Mouse (Mus musculus) lung, postnatal 0 days (tissue): ENCODE measurements around the gene Gm20388. TPM values are rescaled to one million over a fixed set of nuclear protein-coding genes. Genes with fewer than 3 reads are reported as not detected.

Source experiments
- ATAC-seq: fragments of 200-750 bp; cut with Nextera tagmentation; 2 replicates; pipeline ENCODE4 v1.8.0; 2017; ENCODE audit warnings: moderate library complexity
- DNase-seq: peaks from one replicate; pipeline ENCODE4 v3.0.0-alpha.2; 2016; ENCODE audit warnings: low spot score
- H3K27ac ChIP-seq: fragments of 300-500 bp; sonication (generic); 2 replicates; pipeline ENCODE4 v1.5.1; 2014; ENCODE audit warnings: antibody characterized with exemption, mild to moderate bottlenecking, low read length, mixed read lengths
- H3K27me3 ChIP-seq: fragments of 300-500 bp; sonication (generic); replicated peaks from 2 replicates; pipeline ENCODE4 v1.6.1; 2014; ENCODE audit warnings: low read length, mixed read lengths; ENCODE audit not compliant: insufficient read depth
- H3K36me3 ChIP-seq: fragments of 300-500 bp; sonication (generic); 2 replicates; pipeline ENCODE4 v1.6.1; 2014; ENCODE audit warnings: low read length, mixed read lengths; ENCODE audit not compliant: insufficient read depth
- H3K4me1 ChIP-seq: fragments of 300-500 bp; sonication (generic); 2 replicates; pipeline ENCODE4 v1.6.1; 2014; ENCODE audit warnings: antibody characterized with exemption, low read depth, low read length, mixed read lengths; ENCODE audit not compliant: insufficient read depth
- H3K4me2 ChIP-seq: fragments of 300-500 bp; sonication (generic); replicated peaks from 2 replicates; pipeline ENCODE4 v1.6.1; 2014; ENCODE audit warnings: low read depth, mild to moderate bottlenecking, low read length, moderate library complexity, mixed read lengths
- H3K4me3 ChIP-seq: fragments of 300-500 bp; sonication (generic); 2 replicates; pipeline ENCODE4 v1.5.1; 2014; ENCODE audit warnings: low read depth, low read length
- H3K9ac ChIP-seq: fragments of 300-500 bp; sonication (generic); replicated peaks from 2 replicates; pipeline ENCODE4 v1.6.1; 2014; ENCODE audit warnings: low read depth, mild to moderate bottlenecking
- H3K9me3 ChIP-seq: fragments of 300-500 bp; sonication (generic); 2 replicates; pipeline ENCODE4 v1.6.1; 2016; ENCODE audit warnings: low read length, mixed read lengths
- CTCF ChIP-seq: IDR thresholded peaks from 2 replicates; pipeline ENCODE4 v1.5.1; 2016; ENCODE audit warnings: antibody characterized with exemption, mild to moderate bottlenecking
- EP300 ChIP-seq: IDR thresholded peaks from 2 replicates; pipeline ENCODE4 v1.6.1; 2016; ENCODE audit warnings: antibody characterized with exemption, mild to moderate bottlenecking, control low read depth
- WGBS: fragments of 180-500 bp; shearing (Covaris S2); extraction: QIAGEN DNeasy Blood & Tissue Kit; methylation state at CpG from one replicate; pipeline ENCODE4 v1.1.7; 2014; 5-methylcytosine and 5-hydroxymethylcytosine counted together
- polyA plus RNA-seq: library from polyadenylated mRNA; unstranded; fragments of >200 nt; fragmentation: Nextera tagmentation; extraction: Ambion mirVana; gene quantifications from 2 replicates; pipeline ENCODE4 v1.2.1, GENCODE M21; 2015

The Gm20388 gene
- polyA plus RNA-seq, 1 experiment from 2014 or later: not detected

DNA sequence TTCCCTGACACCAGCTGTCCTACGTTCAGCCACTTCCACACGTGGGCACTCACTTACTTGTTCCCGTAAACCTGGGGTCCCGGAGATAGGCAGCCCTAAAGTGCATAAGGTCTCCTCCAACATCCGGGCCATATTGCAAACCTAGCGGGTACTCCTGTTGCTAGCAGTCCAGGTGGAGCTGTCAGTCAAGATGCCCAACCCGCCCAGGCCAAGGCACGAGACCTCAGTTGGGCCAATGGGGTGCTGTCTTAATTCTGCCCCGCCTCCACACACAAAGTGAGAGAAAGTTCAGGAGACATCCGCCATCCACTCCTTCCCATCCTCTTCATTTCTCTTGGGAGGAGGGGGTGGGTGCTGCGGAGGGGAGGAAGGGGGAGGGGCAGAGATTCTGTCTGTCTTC lies 715.8 kb downstream of the Gm20388 start:
- no peaks in the 10 kb centered on the region for H3K4me1 ChIP-seq
- H3K36me3 ChIP-seq: no peaks in the 10 kb centered on the region
- H3K4me2 ChIP-seq: no peak overlapping the region
- H3K27me3 ChIP-seq: no peaks in the 10 kb centered on the region
- no peak overlapping the region for H3K4me3 ChIP-seq
- 71% methylated on average over 11 of the region's 11 CpGs for WGBS
- no peak for ATAC-seq
- no peak overlapping the region for H3K9ac ChIP-seq
- no peaks in the 10 kb centered on the region for H3K9me3 ChIP-seq
- H3K27ac ChIP-seq: no peak overlapping the region
- TF ChIP-seq EP300 (no peak), CTCF (no peak)
- no peak for DNase-seq

DNA sequence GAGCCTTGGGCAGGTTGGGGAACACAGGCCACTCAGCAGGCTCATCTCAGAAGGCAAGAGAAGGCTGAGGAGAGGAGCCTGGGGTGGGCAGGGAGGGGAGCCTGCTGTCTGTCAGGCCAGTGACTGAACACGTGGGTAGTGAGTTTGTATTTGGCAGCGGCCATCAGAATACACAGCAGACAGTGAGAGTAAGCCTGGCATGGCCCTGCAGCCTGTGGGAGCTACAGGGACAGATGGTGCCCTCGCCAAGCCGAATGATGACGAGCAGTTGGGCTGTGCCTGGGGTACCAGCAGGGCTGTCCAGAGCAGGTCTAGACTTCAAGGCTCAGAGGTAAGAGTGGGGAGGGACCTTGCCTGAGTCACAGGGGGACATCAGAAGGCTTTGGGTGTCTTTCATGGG lies 716.7 kb downstream of the Gm20388 start:
- 90% methylated on average over 5 of the region's 5 CpGs for WGBS
- ATAC-seq: no peak

DNA sequence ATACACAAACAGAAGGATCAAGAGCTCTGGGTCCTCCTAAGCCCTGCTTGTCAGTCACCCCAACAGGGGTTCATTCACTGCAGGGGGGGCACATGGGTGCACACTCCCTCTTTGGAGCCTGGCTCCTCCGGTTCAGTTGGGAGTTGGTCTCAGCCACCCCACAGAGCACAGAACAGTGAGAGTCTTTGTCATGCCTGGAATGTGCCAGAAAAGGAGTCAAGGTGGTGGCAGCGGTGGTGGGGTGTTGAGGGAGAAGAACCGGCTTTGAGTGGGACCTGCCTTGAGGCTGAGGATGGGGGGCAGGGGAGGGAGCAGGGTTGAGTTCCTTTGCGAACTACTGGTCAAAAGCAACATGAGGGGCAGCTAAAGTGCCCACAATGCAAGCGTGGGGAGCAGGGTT lies 719.4 kb downstream of the Gm20388 start:
- no peak overlapping the region for H3K27ac ChIP-seq
- H3K4me3 ChIP-seq: no peak overlapping the region
- H3K4me1 ChIP-seq: no peaks in the 10 kb centered on the region
- no peak overlapping the region for H3K9ac ChIP-seq
- ATAC-seq: no peak
- H3K9me3 ChIP-seq: no peaks in the 10 kb centered on the region
- no peak overlapping the region for H3K4me2 ChIP-seq
- H3K27me3 ChIP-seq: 0 out of 2 replicates have a peak, but pooled peaks cover 8% of the 10 kb centered on the region
- no peaks in the 10 kb centered on the region for H3K36me3 ChIP-seq
- DNase-seq: no peak
- TF ChIP-seq EP300 (no peak), CTCF (no peak)
- WGBS: 31% methylated on average over 5 of the region's 5 CpGs

More for the DNA sequence above, 716.7 kb downstream of the Gm20388 start:
- Histone ChIP-seq H3K4me3 (no peak overlapping the region), H3K4me2 (no peak overlapping the region), H3K9ac (no peak overlapping the region), H3K36me3 (no peaks in the 10 kb centered on the region), H3K27me3 (no peaks in the 10 kb centered on the region), H3K27ac (no peak overlapping the region), H3K4me1 (no peaks in the 10 kb centered on the region), H3K9me3 (no peaks in the 10 kb centered on the region)
- TF ChIP-seq EP300 (no peak), CTCF (no peak)
- no peak for DNase-seq

DNA sequence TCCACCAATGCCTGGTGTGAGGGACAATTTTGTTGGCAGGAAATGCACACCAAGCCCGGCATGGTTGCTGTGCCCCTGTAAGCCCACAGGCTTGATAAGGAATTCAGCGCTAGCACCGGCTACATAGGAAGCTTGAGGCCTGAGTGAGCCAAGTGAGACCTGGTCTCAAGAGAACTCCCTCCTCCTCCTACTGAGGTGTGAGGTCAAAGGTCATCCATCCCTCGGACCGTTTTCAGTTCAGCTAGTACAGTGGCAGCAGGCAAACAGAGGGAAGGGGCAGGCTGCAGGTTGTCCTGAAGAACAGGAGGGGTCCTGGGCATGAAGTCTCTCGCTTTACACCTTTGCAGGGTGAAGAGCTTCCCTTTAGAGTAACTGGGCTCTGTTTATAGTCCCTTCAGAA lies 720.2 kb downstream of the Gm20388 start:
- Histone ChIP-seq H3K27ac (no peak overlapping the region), H3K9ac (no peak overlapping the region), H3K4me2 (no peak overlapping the region), H3K4me1 (no peaks in the 10 kb centered on the region), H3K27me3 (0 out of 2 replicates have a peak, but pooled peaks cover 8% of the 10 kb centered on the region), H3K4me3 (no peak overlapping the region), H3K36me3 (no peaks in the 10 kb centered on the region), H3K9me3 (no peaks in the 10 kb centered on the region)
- TF ChIP-seq EP300 (no peak), CTCF (no peak)
- no peak for ATAC-seq
- 44% methylated on average over 6 of the region's 6 CpGs for WGBS
- no peak for DNase-seq

DNA sequence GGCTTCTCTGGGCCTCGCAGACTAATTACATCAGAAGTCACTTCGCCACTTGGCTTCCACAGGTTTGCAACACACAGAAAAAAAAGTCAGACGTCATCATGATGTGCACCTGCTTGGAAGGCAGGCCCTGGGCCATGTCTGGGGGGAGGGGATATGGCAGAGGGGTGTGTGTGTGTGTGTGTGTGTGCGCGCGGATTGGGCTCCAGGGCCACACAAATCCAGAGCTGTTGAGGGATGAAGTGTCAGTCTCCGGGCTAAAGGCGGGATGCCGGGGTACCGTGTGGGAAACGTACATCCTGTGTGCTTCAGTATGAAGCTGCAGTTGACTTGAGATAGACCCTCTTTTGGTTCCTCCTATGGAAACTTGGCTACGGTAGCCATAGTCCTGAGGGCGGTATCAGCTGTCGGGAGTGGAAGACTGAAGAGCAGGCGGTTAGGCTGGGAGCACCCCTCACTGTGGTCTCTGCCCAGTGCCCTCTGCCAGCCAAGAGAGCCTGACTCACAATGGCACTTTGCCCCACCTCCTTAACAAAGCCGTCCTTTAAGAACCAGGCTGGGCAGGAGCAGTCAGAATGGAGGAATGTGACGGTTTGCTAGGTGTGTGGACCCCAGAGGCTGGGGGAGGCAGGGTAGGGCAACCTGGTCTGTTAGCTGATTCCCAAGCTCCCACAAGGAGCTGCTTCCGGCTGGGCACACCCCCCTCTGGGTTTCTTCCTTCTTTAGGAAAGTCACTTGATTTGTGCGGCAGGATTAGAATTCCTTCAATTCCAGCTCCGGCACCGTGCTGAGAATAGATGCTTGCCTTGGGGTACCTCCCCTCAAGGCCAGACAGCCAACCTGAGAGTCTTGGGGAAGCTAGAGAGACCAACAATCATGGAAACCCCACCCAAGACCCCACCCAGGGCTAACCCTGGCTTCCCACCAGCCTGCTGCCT lies 721.1 kb downstream of the Gm20388 start:
- Histone ChIP-seq H3K36me3 (no peaks in the 10 kb centered on the region), H3K9me3 (no peaks in the 10 kb centered on the region), H3K4me1 (no peaks in the 10 kb centered on the region), H3K27ac (no peak overlapping the region), H3K4me3 (no peak overlapping the region), H3K27me3 (0 out of 2 replicates have a peak, but pooled peaks cover 8% of the 10 kb centered on the region), H3K4me2 (no peak overlapping the region), H3K9ac (no peak overlapping the region)
- WGBS: 68% methylated on average over 21 of the region's 21 CpGs
- DNase-seq (peak; percentile 31), ATAC-seq (no peak)
- TF ChIP-seq CTCF (no peak), EP300 (no peak)

DNA sequence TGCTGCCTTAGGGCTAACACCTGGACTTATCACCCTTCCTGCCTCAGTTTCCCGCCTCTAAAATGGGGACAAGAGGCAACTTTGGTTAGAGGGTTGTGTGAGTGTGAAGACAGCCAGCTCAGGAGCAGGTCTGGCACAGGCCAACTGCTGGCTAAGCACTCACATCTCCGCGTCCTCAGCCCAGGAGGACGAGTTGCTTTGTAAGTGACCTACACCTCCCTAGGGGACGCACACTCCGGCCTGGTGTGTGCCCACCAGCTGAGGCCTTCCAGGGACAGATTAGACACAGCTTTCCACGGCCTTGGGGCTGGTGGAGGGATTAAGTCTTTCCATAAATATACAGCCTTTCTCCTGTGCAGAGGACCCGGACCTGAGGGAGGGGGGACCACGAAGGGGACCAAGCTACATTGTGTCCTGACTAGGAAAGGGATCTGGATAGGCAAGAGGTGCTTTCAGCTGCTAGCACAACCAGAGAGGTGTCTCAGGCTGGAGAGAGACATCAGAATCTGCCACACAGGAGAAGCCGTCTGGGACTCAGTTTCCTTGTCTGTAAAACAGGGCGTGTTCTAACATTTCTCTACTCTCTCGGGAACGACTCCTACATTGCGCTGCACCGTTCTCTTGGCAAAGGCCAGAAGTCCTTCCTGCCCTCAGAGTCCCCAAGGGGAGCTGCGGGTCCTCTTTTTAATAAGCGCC lies 722.5 kb downstream of the Gm20388 start:
- no peak overlapping the region for H3K27ac ChIP-seq
- H3K4me3 ChIP-seq: peak overlapping the region; percentile 45; the same call in 1 of the 2 replicates
- WGBS: 49% methylated on average over 17 of the region's 17 CpGs
- no peak for DNase-seq
- H3K36me3 ChIP-seq: no peaks in the 10 kb centered on the region
- H3K27me3 ChIP-seq: 0 out of 2 replicates have a peak, but pooled peaks cover 8% of the 10 kb centered on the region
- H3K4me1 ChIP-seq: no peaks in the 10 kb centered on the region
- H3K4me2 ChIP-seq: peak overlapping the region; percentile 96
- H3K9me3 ChIP-seq: no peaks in the 10 kb centered on the region
- no peak overlapping the region for H3K9ac ChIP-seq
- ATAC-seq: no peak
- TF ChIP-seq EP300: no peak
- TF ChIP-seq CTCF: no peak
